Mouse (Mus musculus) ES-Bruce4 (cell line): ENCODE data around the gene Hibadh.

ENCODE experiments used
- CTCF ChIP-seq: IDR thresholded peaks from one replicate; pipeline ENCODE4 v1.8.1; 2011; ENCODE audit warnings: low read depth, low read length
- EP300 ChIP-seq: IDR thresholded peaks from 2 replicates; pipeline ENCODE4 v1.6.1; 2011; ENCODE audit warnings: low read depth, low read length; ENCODE audit not compliant: insufficient read depth
- POLR2A ChIP-seq: IDR thresholded peaks from one replicate; pipeline ENCODE4 v1.8.1; 2011; ENCODE audit warnings: low read length; ENCODE audit not compliant: insufficient read depth

- no peak for TF ChIP-seq CTCF
- TF ChIP-seq EP300, result no peak
- no peak for TF ChIP-seq POLR2A
Observed at GRCm38 (mm10) chr6:52601706-52602642, 38.2 kb downstream of the Hibadh start.
